Comparison of ENCODE assay signal across 28 mouse cellular contexts in genomic region chr17:61474405-61474804, GRCm38 (mm10).
A peak's percentile ranks its signal among the peaks of the same experiment; 100 is the strongest.
DNase-seq lines count a peak whose midpoint lies in the region; ATAC-seq lines count a peak whose summit lies in the region.
"Had no signal": no experiment of that assay in that cellular context is flagged by ENCODE, and none has a peak within 500 bp of the region (broad histone marks: within the 10 kb centered on the region; RNA-seq: fewer than 3 reads in every experiment).

No protein-coding gene starts in this region.

- H3K4me1 ChIP-seq in heart, embryonic 11.5 days (ENCODE audit: control insufficient read depth, insufficient read depth, low read length) = no peaks in the 10 kb centered on the region
- H3K4me1 ChIP-seq in liver, embryonic 16.5 days (ENCODE audit: control insufficient read depth, low read depth, low read length) = no peaks in the 10 kb centered on the region
- no peaks in the 10 kb centered on the region for H3K4me1 ChIP-seq in limb, embryonic 10.5 days
- H3K4me1 ChIP-seq: embryonic facial prominence, embryonic 12.5 days; forebrain, embryonic 12.5 days; heart, embryonic 13.5 days; hindbrain, embryonic 12.5 days; limb, embryonic 13.5 days; megakaryocyte, embryonic 14.5 days; midbrain, embryonic 15.5 days; neural tube, embryonic 12.5 days; stomach, embryonic 15.5 days had no signal

- H3K4me3 ChIP-seq in heart, embryonic 11.5 days (ENCODE audit: low read depth, low read length) = no peak overlapping the region
- H3K4me3 ChIP-seq in liver, embryonic 16.5 days (ENCODE audit: low read depth, low read length) = no peak overlapping the region
- H3K4me3 ChIP-seq in limb, embryonic 10.5 days = no peak overlapping the region
- H3K4me3 ChIP-seq: embryonic facial prominence, embryonic 12.5 days; erythroblast, embryonic 14.5 days; forebrain, embryonic 12.5 days; heart, embryonic 13.5 days; hindbrain, embryonic 12.5 days; limb, embryonic 13.5 days; megakaryocyte, embryonic 14.5 days; midbrain, embryonic 15.5 days; neural tube, embryonic 12.5 days; stomach, embryonic 15.5 days had no signal

- no peak overlapping the region for H3K27ac ChIP-seq in heart, embryonic 11.5 days (ENCODE audit: low read depth, low read length)
- no peak overlapping the region for H3K27ac ChIP-seq in liver, embryonic 16.5 days (ENCODE audit: low read length)
- H3K27ac ChIP-seq in limb, embryonic 10.5 days = no peak overlapping the region
- H3K27ac ChIP-seq: embryonic facial prominence, embryonic 12.5 days; forebrain, embryonic 12.5 days; hindbrain, embryonic 12.5 days; limb, embryonic 13.5 days; midbrain, embryonic 15.5 days; neural tube, embryonic 12.5 days; stomach, embryonic 15.5 days had no signal

- peaks cover 7% of the 10 kb centered on the region for H3K9me3 ChIP-seq in heart, embryonic 11.5 days (replicated peaks; ENCODE audit: control insufficient read depth, low read length)
- no peaks in the 10 kb centered on the region for H3K9me3 ChIP-seq in liver, embryonic 16.5 days (replicated peaks; ENCODE audit: control insufficient read depth, low read length)
- no peaks in the 10 kb centered on the region for H3K9me3 ChIP-seq in limb, embryonic 10.5 days (replicated peaks)
- H3K9me3 ChIP-seq: embryonic facial prominence, embryonic 12.5 days; forebrain, embryonic 12.5 days; stomach, embryonic 15.5 days had no signal

- 70% methylated on average over 11 of the region's 11 CpGs for WGBS in heart, embryonic 11.5 days (ENCODE audit: insufficient replicate concordance)
- 59% methylated on average over 11 of the region's 11 CpGs for WGBS in liver, embryonic 16.5 days (ENCODE audit: insufficient replicate concordance)
- 84% methylated on average over 11 of the region's 11 CpGs for WGBS in limb, embryonic 10.5 days

- no peak for DNase-seq in heart, adult 18-20 months
- DNase-seq in 416B (ENCODE audit: low read depth) (peak; percentile 75), liver (peak; percentile 12)
- DNase-seq in limb, embryonic 10.5 days (ENCODE audit: low spot score) = no peak
- no peak for DNase-seq in layer of hippocampus, adult 9-10 months (ENCODE audit: low spot score)
- DNase-seq: adrenal gland, adult 8-10 months; cerebellum, adult 18-20 months; cerebellum, postnatal 25 days; gastrocnemius, postnatal 25 days; kidney, adult 2 months; kidney, postnatal 10 days; lung, embryonic 14.5 days; right cerebral cortex, adult 18-20 months; right cerebral cortex, postnatal 4 days; thymus, postnatal 4 days had no signal

- H3K9ac ChIP-seq in heart, embryonic 11.5 days (ENCODE audit: low read depth, low read length) = no peak overlapping the region
- no peak overlapping the region for H3K9ac ChIP-seq in liver, embryonic 16.5 days (ENCODE audit: low read depth, low read length)
- H3K9ac ChIP-seq: embryonic facial prominence, embryonic 12.5 days; forebrain, embryonic 12.5 days; heart, embryonic 13.5 days; hindbrain, embryonic 12.5 days; limb, embryonic 13.5 days; lung, embryonic 14.5 days; midbrain, embryonic 15.5 days; neural tube, embryonic 12.5 days; stomach, embryonic 15.5 days had no signal

- peak; percentile 84 for ATAC-seq in heart, embryonic 11.5 days (replicated peaks; ENCODE audit: insufficient number of reproducible peaks, low FRiP score, low TSS enrichment)
- ATAC-seq in liver, embryonic 16.5 days (ENCODE audit: low read depth) = peak; percentile 86
- ATAC-seq: activated CD4-positive, CD25-positive, alpha-beta regulatory T cell, adult 4 months; midbrain, embryonic 15.5 days had no signal

- no peaks in the 10 kb centered on the region for H3K36me3 ChIP-seq in heart, embryonic 11.5 days (ENCODE audit: control insufficient read depth, insufficient read depth, low read length)
- no peaks in the 10 kb centered on the region for H3K36me3 ChIP-seq in liver, embryonic 16.5 days (ENCODE audit: control insufficient read depth, insufficient read depth)
- H3K36me3 ChIP-seq in limb, embryonic 10.5 days = no peaks in the 10 kb centered on the region
- H3K36me3 ChIP-seq: embryonic facial prominence, embryonic 12.5 days; forebrain, embryonic 12.5 days; heart, embryonic 13.5 days; hindbrain, embryonic 12.5 days; limb, embryonic 13.5 days; midbrain, embryonic 15.5 days; neural tube, embryonic 12.5 days; stomach, embryonic 15.5 days had no signal

- no peak overlapping the region for H3K4me2 ChIP-seq in heart, embryonic 11.5 days
- no peak overlapping the region for H3K4me2 ChIP-seq in liver, embryonic 16.5 days (ENCODE audit: low read depth, low read length)
- H3K4me2 ChIP-seq: embryonic facial prominence, embryonic 12.5 days; forebrain, embryonic 12.5 days; heart, embryonic 13.5 days; hindbrain, embryonic 12.5 days; limb, embryonic 13.5 days; lung, embryonic 14.5 days; midbrain, embryonic 15.5 days; neural tube, embryonic 12.5 days; stomach, embryonic 15.5 days had no signal

- H3K27me3 ChIP-seq in heart, embryonic 11.5 days (ENCODE audit: control insufficient read depth, insufficient read depth, low read length) = no peaks in the 10 kb centered on the region
- no peaks in the 10 kb centered on the region for H3K27me3 ChIP-seq in liver, embryonic 16.5 days (ENCODE audit: control insufficient read depth, insufficient read depth, low read depth, low read length)
- H3K27me3 ChIP-seq in limb, embryonic 10.5 days (ENCODE audit: low read depth, poor library complexity, severe bottlenecking) = no peaks in the 10 kb centered on the region
- H3K27me3 ChIP-seq: embryonic facial prominence, embryonic 12.5 days; forebrain, embryonic 12.5 days; heart, embryonic 13.5 days; hindbrain, embryonic 12.5 days; limb, embryonic 13.5 days; megakaryocyte, embryonic 14.5 days; midbrain, embryonic 15.5 days; neural tube, embryonic 12.5 days; stomach, embryonic 15.5 days had no signal

Comparison
In these comparisons a context has a peak if more than half of its experiments do, and no peak if none do; other contexts are left out.
1. DNase-seq: peak in 416B (single experiment) and liver (single experiment); none in heart, adult 18-20 months (0 of 2), limb, embryonic 10.5 days (single experiment) and layer of hippocampus, adult 9-10 months (single experiment).